Mouse (Mus musculus) ES-E14 (cell line): ENCODE measurements around the gene Crym. TPM values are rescaled to one million over a fixed set of nuclear protein-coding genes. Genes with fewer than 3 reads are reported as not detected.
A peak's percentile ranks its signal among the peaks of the same experiment; 100 is the strongest.

Experiments used
- DNase-seq: peaks from one replicate; pipeline ENCODE4 v3.0.0-alpha.2; 2013; ENCODE audit warnings: low read depth, low spot score
- H3K27ac ChIP-seq: 2 replicates; pipeline ENCODE4 v1.5.1; 2012; ENCODE audit warnings: low read depth, mild to moderate bottlenecking, low read length, moderate library complexity, mixed read lengths; ENCODE audit not compliant: poor library complexity, insufficient read depth, severe bottlenecking
- H3K36me3 ChIP-seq: 2 replicates; pipeline ENCODE4 v1.6.1; 2012; ENCODE audit warnings: mild to moderate bottlenecking, low read length, moderate library complexity, mixed read lengths; ENCODE audit not compliant: control insufficient read depth, poor library complexity, insufficient read depth, severe bottlenecking
- H3K4me1 ChIP-seq, 2 experiments: fragments of 150-350 bp in 1 of 2; sonication (generic) in 1 of 2; 2 replicates each; pipeline ENCODE4 v1.6.1; 2012; ENCODE audit warnings: low read length in 2 of 2, mild to moderate bottlenecking in 1 of 2, mixed read lengths in 1 of 2; ENCODE audit not compliant: control insufficient read depth in 2 of 2, insufficient read depth in 2 of 2, poor library complexity in 1 of 2
- H3K4me3 ChIP-seq, 2 experiments: fragments of 150-350 bp in 1 of 2; sonication (generic) in 1 of 2; 2 replicates each; pipeline ENCODE4 v1.5.1; 2012; ENCODE audit warnings: low read length in 2 of 2, low read depth in 1 of 2, mild to moderate bottlenecking in 1 of 2, mixed read lengths in 1 of 2; ENCODE audit not compliant: insufficient read depth in 1 of 2, poor library complexity in 1 of 2, severe bottlenecking in 1 of 2
- H3K9ac ChIP-seq: 2 replicates; pipeline ENCODE4 v1.6.1; 2012; ENCODE audit warnings: low read depth, mild to moderate bottlenecking, low read length, mixed read lengths; ENCODE audit not compliant: poor library complexity, insufficient read depth, severe bottlenecking
- H3K9me3 ChIP-seq: fragments of 150-350 bp; sonication (generic); 2 replicates; pipeline ENCODE4 v1.6.1; 2012; ENCODE audit warnings: low read depth, mild to moderate bottlenecking, low read length; ENCODE audit not compliant: control insufficient read depth, insufficient read depth
- CHD2 ChIP-seq: IDR thresholded peaks from 2 replicates; pipeline ENCODE4 v1.6.1; 2014; ENCODE audit warnings: mild to moderate bottlenecking, low read depth, low read length, inconsistent platforms
- HCFC1 ChIP-seq: IDR thresholded peaks from 2 replicates; pipeline ENCODE4 v1.6.1; 2012; ENCODE audit warnings: low read length, inconsistent platforms, borderline replicate concordance; ENCODE audit not compliant: insufficient read depth
- MAFK ChIP-seq: IDR thresholded peaks from 2 replicates; pipeline ENCODE4 v1.6.1; 2014; ENCODE audit warnings: mild to moderate bottlenecking, low read depth, low read length, inconsistent platforms; ENCODE audit not compliant: insufficient read depth
- ZC3H11A ChIP-seq: IDR thresholded peaks from 2 replicates; pipeline ENCODE4 v1.6.1; 2012; ENCODE audit warnings: low read depth, mild to moderate bottlenecking, inconsistent platforms, low read length, borderline replicate concordance
- ZNF384 ChIP-seq: IDR thresholded peaks from 2 replicates; pipeline ENCODE4 v1.6.1; 2012; ENCODE audit warnings: low read depth, low read length, inconsistent platforms
- in situ Hi-C, 2 experiments: fragments of 600-800 bp; cut with MboI; formaldehyde crosslinking; loops; one replicate each; pipeline ENCODE4 v1.15.1; 2025; ENCODE audit warnings: low sequenced_read_pairs in 2 of 2, inconsistent platforms in 1 of 2; ENCODE audit not compliant: unreplicated experiment in 2 of 2
- total RNA-seq: library from RNA; depleted of rRNA; stranded (reverse); fragments of 300-350 nt; gene quantifications from 2 replicates; pipeline ENCODE4 v1.2.3, GENCODE M21; 2012

Gene Crym
- total RNA-seq, 1 experiment: 3.7 TPM

- Histone ChIP-seq H3K9me3 (no peaks in the 10 kb centered on the region), H3K27ac (no peak within 1 kb of the TSS), H3K36me3 (no peaks in the 10 kb centered on the region), H3K4me1 (no peaks in the 10 kb centered on the region), H3K9ac (no peak within 1 kb of the TSS), H3K4me3 (no peak within 1 kb of the TSS)
- TF ChIP-seq ZC3H11A (no peak), MAFK (no peak), ZNF384 (no peak), CHD2 (no peak), HCFC1 (no peak)
- in situ Hi-C loops: no loop called here
- DNase-seq: no peak
Measured at GRCm38 (mm10) chr7:120173603-120174244, 28.2 kb downstream of the Crym start, which contains the start of gene Anks4b. Gene Anks4b, plus strand, starts transcription at chr7:120173858.

GRCm38 (mm10) chr7:120172188-120172700 is 29.7 kb downstream of the Crym start:
- in situ Hi-C loops: no loop called here

GRCm38 (mm10) chr7:120163581-120164251 is 38.2 kb downstream of the Crym start:
- H3K9ac ChIP-seq: no peak overlapping the region
- no peaks in the 10 kb centered on the region for H3K36me3 ChIP-seq
- in situ Hi-C loops: no loop called here
- H3K4me1 ChIP-seq: 0 out of 4 replicates have a peak, but pooled peaks cover 0 to 2% of the 10 kb centered on the region in 2 experiments
- no peak overlapping the region for H3K4me3 ChIP-seq
- no peak overlapping the region for H3K27ac ChIP-seq
- TF ChIP-seq CHD2 (no peak), ZC3H11A (no peak), ZNF384 (no peak), MAFK (no peak), HCFC1 (no peak)
- no peaks in the 10 kb centered on the region for H3K9me3 ChIP-seq
- no peak for DNase-seq

More at GRCm38 (mm10) chr7:120172188-120172700, 29.7 kb downstream of the Crym start:
- no peak for DNase-seq
- Histone ChIP-seq H3K27ac (no peak overlapping the region), H3K4me1 (no peaks in the 10 kb centered on the region), H3K9ac (no peak overlapping the region), H3K36me3 (no peaks in the 10 kb centered on the region), H3K4me3 (no peak overlapping the region), H3K9me3 (no peaks in the 10 kb centered on the region)
- TF ChIP-seq ZNF384: no peak
- TF ChIP-seq ZC3H11A: no peak
- TF ChIP-seq CHD2: no peak
- no peak for TF ChIP-seq MAFK
- no peak for TF ChIP-seq HCFC1

DNA sequence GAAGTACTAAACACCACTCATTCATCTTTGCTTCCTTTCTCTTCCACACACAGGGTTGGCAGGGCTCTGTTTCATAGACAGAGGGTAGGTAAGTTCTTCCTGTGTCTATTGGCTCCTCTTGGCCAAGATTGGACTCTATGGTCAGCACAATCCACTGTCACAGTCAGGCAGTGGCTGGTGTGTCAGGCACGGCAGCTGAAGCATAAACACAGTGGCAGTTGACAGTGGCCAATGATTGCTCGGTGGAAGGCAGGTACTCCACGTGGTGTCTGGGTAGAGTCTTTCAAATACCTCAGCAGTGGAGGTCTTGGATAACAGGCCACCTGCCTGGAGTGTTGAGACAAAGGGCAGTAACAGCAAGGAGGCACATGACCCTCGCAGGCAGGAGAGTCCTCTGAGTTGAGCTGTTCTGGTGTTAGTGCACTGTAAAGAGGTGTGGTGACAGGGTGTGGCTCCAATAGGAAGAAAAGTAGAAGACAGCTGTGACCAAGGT is 43.7 kb downstream of the Crym start:
- peak; percentile 63 for DNase-seq
- in situ Hi-C loops: no loop called here
- H3K4me1 ChIP-seq: peaks cover 4 to 9% of the 10 kb centered on the region in 2 experiments; a peak in 3 of 4 replicates
- no peaks in the 10 kb centered on the region for H3K9me3 ChIP-seq
- no peak overlapping the region for H3K4me3 ChIP-seq
- H3K9ac ChIP-seq: no peak overlapping the region
- H3K36me3 ChIP-seq: no peaks in the 10 kb centered on the region
- peak overlapping the region; percentile 69; the same call in 1 of the 2 replicates for H3K27ac ChIP-seq
- TF ChIP-seq ZC3H11A: no peak
- TF ChIP-seq CHD2: no peak
- no peak for TF ChIP-seq MAFK
- no peak for TF ChIP-seq ZNF384
- no peak for TF ChIP-seq HCFC1
